ENCODE assay signal across 9 mouse cellular contexts in the genomic region with DNA sequence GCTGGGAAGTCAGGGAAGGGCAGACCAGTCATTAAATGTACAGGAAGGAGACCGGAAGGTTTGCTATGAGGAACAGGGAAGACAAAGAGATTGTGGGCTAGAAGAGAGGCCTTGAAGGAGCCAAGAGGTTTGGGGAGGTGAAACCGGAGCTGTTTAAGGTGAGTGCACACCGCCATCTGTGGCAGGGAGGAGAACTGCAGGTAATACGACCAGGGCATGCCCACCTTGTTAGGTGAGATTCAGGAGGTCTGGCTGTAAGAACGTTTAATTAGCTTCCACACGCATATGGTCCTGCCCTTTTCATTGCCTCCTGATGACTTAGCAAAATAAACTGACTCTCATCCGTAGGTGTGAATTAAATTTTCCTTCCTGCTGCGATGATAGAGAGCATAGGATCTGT.
DNase-seq lines count a peak whose midpoint lies in the region; ATAC-seq and TF ChIP-seq lines count a peak whose summit lies in the region.
"Had no signal": no experiment of that assay in that cellular context is flagged by ENCODE, and none has a peak within 500 bp of the region (broad histone marks: within the 10 kb centered on the region; RNA-seq: fewer than 3 reads in every experiment).

No protein-coding gene starts in this region.

- H3K27ac ChIP-seq in kidney, adult 2 months (ENCODE audit: insufficient read depth, low read depth, low read length): no peak overlapping the region
- no peak overlapping the region for H3K27ac ChIP-seq in kidney, embryonic 16.5 days (ENCODE audit: low read length)
- H3K27ac ChIP-seq: liver, embryonic 13.5 days had no signal

- no peak overlapping the region for H3K4me2 ChIP-seq in kidney, embryonic 16.5 days (replicated peaks; ENCODE audit: low read depth, low read length)
- H3K4me2 ChIP-seq: liver, embryonic 13.5 days had no signal

- no peaks in the 10 kb centered on the region for H3K36me3 ChIP-seq in kidney, adult 2 months (ENCODE audit: control insufficient read depth, insufficient read depth, low read length)
- no peaks in the 10 kb centered on the region for H3K36me3 ChIP-seq in kidney, embryonic 16.5 days (ENCODE audit: insufficient read depth, low read length)
- H3K36me3 ChIP-seq: liver, embryonic 13.5 days had no signal

- no peak for TF ChIP-seq POLR2A in kidney, adult 2 months (IDR thresholded peaks at IDR 0.05; ENCODE audit: low read depth, low read length)

- H3K9ac ChIP-seq in kidney, embryonic 16.5 days (replicated peaks; ENCODE audit: low read length): no peak overlapping the region
- H3K9ac ChIP-seq: liver, embryonic 13.5 days had no signal

- DNase-seq in adrenal gland, postnatal 10 days: peak; percentile 18
- no peak for DNase-seq in adrenal gland, postnatal 4 days (ENCODE audit: low spot score in 2 of 2)
- peak; percentile 12 for DNase-seq in kidney, adult 2 months
- DNase-seq in WW6 (ENCODE audit: low read depth, low spot score): peak; percentile 38
- peak; percentile 54 for DNase-seq in kidney, postnatal 4 days
- no peak for DNase-seq in layer of hippocampus, postnatal 14 days (ENCODE audit: low spot score in 2 of 2)
- no peak for DNase-seq in urinary bladder, postnatal 10 days (ENCODE audit: low spot score)
- DNase-seq: liver, embryonic 13.5 days had no signal

- ATAC-seq in kidney, embryonic 16.5 days (ENCODE audit: low FRiP score, low TSS enrichment): no peak

- H3K4me1 ChIP-seq in kidney, adult 2 months (ENCODE audit: control insufficient read depth, insufficient read depth, low read length): no peaks in the 10 kb centered on the region
- no peaks in the 10 kb centered on the region for H3K4me1 ChIP-seq in kidney, embryonic 16.5 days (ENCODE audit: insufficient read depth, low read length)
- H3K4me1 ChIP-seq: liver, embryonic 13.5 days had no signal

- TF ChIP-seq CTCF in kidney, adult 2 months (conservative IDR thresholded peaks at IDR 0.05; ENCODE audit: insufficient read depth, insufficient read length, low read depth, low read length): peak; percentile 61

- 34% methylated on average over 8 of the region's 8 CpGs for WGBS in kidney, adult 2 months
- WGBS in kidney, embryonic 16.5 days: 26% methylated on average over 8 of the region's 8 CpGs

- no peaks in the 10 kb centered on the region for H3K27me3 ChIP-seq in kidney, adult 2 months (replicated peaks; ENCODE audit: control insufficient read depth, insufficient read depth, low read length)
- H3K27me3 ChIP-seq in kidney, embryonic 16.5 days (ENCODE audit: insufficient read depth, low read length): no peaks in the 10 kb centered on the region
- H3K27me3 ChIP-seq: liver, embryonic 13.5 days had no signal

- 0 out of 2 replicates have a peak, but pooled peaks cover 2% of the 10 kb centered on the region for H3K9me3 ChIP-seq in kidney, embryonic 16.5 days (ENCODE audit: low read length)

- no peak overlapping the region for H3K4me3 ChIP-seq in kidney, adult 2 months (ENCODE audit: insufficient read depth, low read depth, low read length)
- no peak overlapping the region for H3K4me3 ChIP-seq in kidney, embryonic 16.5 days (ENCODE audit: low read length)
- H3K4me3 ChIP-seq: liver, embryonic 13.5 days had no signal

Comparison
In these comparisons a context has a peak if more than half of its experiments do, and no peak if none do; other contexts are left out.
1. DNase-seq: peak in adrenal gland, postnatal 10 days (single experiment), kidney, adult 2 months (single experiment), WW6 (single experiment) and kidney, postnatal 4 days (2 of 2); none in adrenal gland, postnatal 4 days (0 of 2), layer of hippocampus, postnatal 14 days (0 of 2) and urinary bladder, postnatal 10 days (single experiment).